Mouse (Mus musculus) erythroblast, embryonic 14.5 days (primary cell): Measurements from ENCODE around the gene Nr1h3.

Experiments used
- GATA1 ChIP-seq: IDR thresholded peaks from 2 replicates; pipeline ENCODE4 v1.6.1; 2012; ENCODE audit warnings: low read length, inconsistent platforms, mixed read lengths
- TAL1 ChIP-seq: IDR thresholded peaks from 3 replicates; pipeline ENCODE4 v1.6.1; 2012; ENCODE audit warnings: low read length, inconsistent platforms, mixed read lengths

DNA sequence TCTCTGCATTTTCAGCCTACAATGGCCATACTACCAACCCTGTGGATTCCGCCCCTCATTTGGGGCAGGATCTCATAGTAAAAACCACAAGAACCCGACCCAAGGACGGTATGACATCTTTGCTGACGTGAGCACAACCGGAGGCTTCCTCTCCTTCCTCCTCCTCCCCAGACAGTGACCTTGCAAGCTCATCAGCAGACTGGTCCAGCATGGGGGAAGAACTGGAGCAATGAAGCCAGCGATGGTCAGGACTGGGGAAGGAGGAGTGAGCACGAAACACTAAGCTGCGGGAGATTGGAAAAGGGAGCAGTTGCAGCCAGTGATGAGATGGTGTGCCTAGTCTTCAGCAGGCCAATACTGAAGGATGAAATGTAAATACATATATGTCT lies 20.6 kb downstream of the Nr1h3 start:
- no peak for TF ChIP-seq GATA1
- TF ChIP-seq TAL1, result no peak
